Mouse (Mus musculus): ENCODE measurements around the gene Olfr465-ps1. TPM values are rescaled to one million over a fixed set of nuclear protein-coding genes. Genes with fewer than 3 reads are reported as not detected.

The Olfr465-ps1 gene
- total and polyA plus RNA-seq, 2 experiments from 2014 or later: not detected

- Histone ChIP-seq H3K9me3 (ENCODE audit: low read length) (no peaks in the 10 kb centered on the region), H3K27ac (peak overlapping the region; percentile 86), H3K27me3 (ENCODE audit: insufficient read depth, low read length) (no peaks in the 10 kb centered on the region), H3K4me1 (ENCODE audit: insufficient read depth, low read length) (peaks cover 8% of the 10 kb centered on the region; the same call in 1 of the 2 replicates), H3K36me3 (ENCODE audit: insufficient read depth, low read length) (no peaks in the 10 kb centered on the region), H3K4me2 (ENCODE audit: low read depth, low read length) (peak overlapping the region; percentile 85), H3K4me3 (ENCODE audit: low read length) (peak overlapping the region; percentile 94), H3K9ac (replicated peaks; ENCODE audit: low read length) (peak overlapping the region; percentile 89)
- DNase-seq (ENCODE audit: low spot score) (peak; percentile 24), ATAC-seq (peak; percentile 65)
- TF ChIP-seq CTCF (IDR thresholded peaks at IDR 0.05; ENCODE audit: low read depth): no peak; the same call in 1 of the 2 replicates
- WGBS: 48% methylated on average over 3 of the region's 3 CpGs
Measured at GRCm38 (mm10) chr13:65113239-65113638, 24.6 kb upstream of the Olfr465-ps1 start.

- Histone ChIP-seq H3K9ac (replicated peaks; ENCODE audit: low read length) (no peak overlapping the region), H3K4me3 (ENCODE audit: low read length) (no peak overlapping the region), H3K36me3 (ENCODE audit: insufficient read depth, low read length) (no peaks in the 10 kb centered on the region), H3K27me3 (ENCODE audit: insufficient read depth, low read length) (no peaks in the 10 kb centered on the region), H3K4me2 (ENCODE audit: low read depth, low read length) (no peak overlapping the region), H3K9me3 (ENCODE audit: low read length) (no peaks in the 10 kb centered on the region), H3K27ac (no peak overlapping the region), H3K4me1 (ENCODE audit: insufficient read depth, low read length) (no peaks in the 10 kb centered on the region)
- no peak for TF ChIP-seq CTCF (IDR thresholded peaks at IDR 0.05; ENCODE audit: low read depth)
- WGBS: 74% methylated on average over 3 of the region's 3 CpGs
- ATAC-seq (no peak), DNase-seq (ENCODE audit: low spot score) (no peak)
Measured at GRCm38 (mm10) chr13:65120984-65121383, 16.9 kb upstream of the Olfr465-ps1 start.

GRCm38 (mm10) chr13:65122111-65122510 is 15.8 kb upstream of the Olfr465-ps1 start:
- no peaks in the 10 kb centered on the region for H3K36me3 ChIP-seq (ENCODE audit: insufficient read depth, low read length)
- no peak overlapping the region for H3K4me2 ChIP-seq (ENCODE audit: low read depth, low read length)
- H3K9me3 ChIP-seq (ENCODE audit: low read length): no peaks in the 10 kb centered on the region
- ATAC-seq (no peak), DNase-seq (ENCODE audit: low spot score) (no peak)
- no peak overlapping the region for H3K4me3 ChIP-seq (ENCODE audit: low read length)
- no peak overlapping the region for H3K27ac ChIP-seq
- 86% methylated on average over 1 of the region's 1 CpGs for WGBS
- H3K9ac ChIP-seq (replicated peaks; ENCODE audit: low read length): no peak overlapping the region
- no peaks in the 10 kb centered on the region for H3K27me3 ChIP-seq (ENCODE audit: insufficient read depth, low read length)
- TF ChIP-seq CTCF (IDR thresholded peaks at IDR 0.05; ENCODE audit: low read depth): no peak
- no peaks in the 10 kb centered on the region for H3K4me1 ChIP-seq (ENCODE audit: insufficient read depth, low read length)

- Histone ChIP-seq H3K4me1 (ENCODE audit: insufficient read depth, low read length) (no peaks in the 10 kb centered on the region), H3K9me3 (ENCODE audit: low read length) (no peaks in the 10 kb centered on the region)
Measured at GRCm38 (mm10) chr13:65127063-65127847, 10.6 kb upstream of the Olfr465-ps1 start.

GRCm38 (mm10) chr13:65149940-65150339 is 12.1 kb downstream of the Olfr465-ps1 start, which contains the start of gene Olfr466:
Gene Olfr466 (plus strand): TSS chr13:65150240.
- Histone ChIP-seq H3K9ac (replicated peaks; ENCODE audit: low read length) (no peak within 1 kb of the TSS), H3K4me1 (ENCODE audit: insufficient read depth, low read length) (no peaks in the 10 kb centered on the region), H3K27ac (no peak within 1 kb of the TSS), H3K36me3 (ENCODE audit: insufficient read depth, low read length) (no peaks in the 10 kb centered on the region), H3K4me2 (ENCODE audit: low read depth, low read length) (no peak within 1 kb of the TSS), H3K9me3 (ENCODE audit: low read length) (no peaks in the 10 kb centered on the region), H3K27me3 (ENCODE audit: insufficient read depth, low read length) (no peaks in the 10 kb centered on the region), H3K4me3 (ENCODE audit: low read length) (no peak within 1 kb of the TSS)
- 76% methylated on average over 1 of the region's 1 CpGs for WGBS
- TF ChIP-seq CTCF (IDR thresholded peaks at IDR 0.05; ENCODE audit: low read depth): no peak
- DNase-seq (ENCODE audit: low spot score): no peak
- ATAC-seq: no peak

More at GRCm38 (mm10) chr13:65127063-65127847, 10.6 kb upstream of the Olfr465-ps1 start:
- no peak overlapping the region for H3K27ac ChIP-seq
- H3K27me3 ChIP-seq (ENCODE audit: insufficient read depth, low read length): no peaks in the 10 kb centered on the region
- 0 out of 2 replicates have a peak, but pooled peaks have one; percentile 6 for TF ChIP-seq CTCF (IDR thresholded peaks at IDR 0.05; ENCODE audit: low read depth)
- 66% methylated on average over 3 of the region's 3 CpGs for WGBS
- no peak overlapping the region for H3K4me3 ChIP-seq (ENCODE audit: low read length)
- ATAC-seq: no peak
- DNase-seq (ENCODE audit: low spot score): no peak
- no peak overlapping the region for H3K4me2 ChIP-seq (ENCODE audit: low read depth, low read length)
- H3K9ac ChIP-seq (replicated peaks; ENCODE audit: low read length): no peak overlapping the region
- no peaks in the 10 kb centered on the region for H3K36me3 ChIP-seq (ENCODE audit: insufficient read depth, low read length)

- ATAC-seq (no peak), DNase-seq (ENCODE audit: low spot score) (no peak)
- Histone ChIP-seq H3K4me3 (ENCODE audit: low read length) (no peak overlapping the region), H3K9ac (replicated peaks; ENCODE audit: low read length) (no peak overlapping the region), H3K27me3 (ENCODE audit: insufficient read depth, low read length) (no peaks in the 10 kb centered on the region), H3K4me1 (ENCODE audit: insufficient read depth, low read length) (no peaks in the 10 kb centered on the region), H3K36me3 (ENCODE audit: insufficient read depth, low read length) (no peaks in the 10 kb centered on the region), H3K4me2 (ENCODE audit: low read depth, low read length) (no peak overlapping the region), H3K27ac (no peak overlapping the region), H3K9me3 (ENCODE audit: low read length) (no peaks in the 10 kb centered on the region)
- 82% methylated on average over 3 of the region's 3 CpGs for WGBS
- TF ChIP-seq CTCF (IDR thresholded peaks at IDR 0.05; ENCODE audit: low read depth): no peak
Measured at GRCm38 (mm10) chr13:65174102-65174501, 36.2 kb downstream of the Olfr465-ps1 start.
